Mouse (Mus musculus): Measurements from ENCODE around the gene Mefv. TPM values are rescaled to one million over a fixed set of nuclear protein-coding genes. Genes with fewer than 3 reads are reported as not detected.

The Mefv gene
- not detected in 2 replicates for polyA plus RNA-seq (2015; fragmentation: Nextera tagmentation; extraction: Ambion mirVana)

DNA sequence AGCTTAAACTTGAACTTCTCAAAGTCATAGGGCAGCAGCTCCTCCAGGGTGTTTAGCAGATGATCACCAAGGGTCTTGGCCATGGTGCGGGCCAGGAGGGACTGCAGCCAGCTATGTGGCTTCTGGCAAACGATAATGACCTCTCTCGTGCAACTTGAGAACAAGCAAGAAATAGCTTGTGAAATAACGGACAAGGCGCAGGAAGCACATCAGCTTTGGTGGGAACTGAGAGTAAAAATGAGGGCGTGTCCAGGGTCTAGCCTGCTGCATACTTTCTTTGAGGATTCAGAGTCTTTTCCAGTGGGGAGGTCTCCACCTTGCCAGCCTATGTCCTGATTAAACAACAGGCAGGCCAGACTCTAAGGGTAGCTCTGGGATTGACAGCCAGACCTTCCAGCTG, at the start of gene Mefv:
Gene Mefv (minus strand): TSS at position 118 of the 400 bp plus-strand sequence.
- Histone ChIP-seq H3K27me3 (no peaks in the 10 kb centered on the region), H3K36me3 (no peaks in the 10 kb centered on the region)

DNA sequence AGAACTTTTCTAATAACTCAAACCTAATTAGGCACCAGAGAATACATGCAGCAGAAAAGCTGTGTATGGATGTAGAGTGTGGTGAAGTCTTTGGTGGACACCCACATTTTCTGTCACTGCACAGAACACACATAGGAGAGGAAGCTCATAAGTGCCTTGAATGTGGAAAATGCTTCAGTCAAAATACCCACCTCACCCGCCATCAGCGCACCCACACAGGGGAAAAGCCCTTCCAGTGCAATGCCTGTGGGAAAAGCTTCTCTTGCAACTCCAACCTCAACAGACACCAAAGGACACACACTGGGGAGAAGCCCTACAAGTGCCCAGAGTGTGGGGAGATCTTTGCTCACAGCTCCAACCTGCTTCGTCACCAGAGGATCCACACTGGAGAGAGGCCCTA, 31.1 kb upstream of the Mefv start:
- Histone ChIP-seq H3K9me3 (peaks cover 24% of the 10 kb centered on the region), H3K36me3 (peaks cover 63% of the 10 kb centered on the region), H3K4me3 (no peak overlapping the region), H3K4me2 (replicated peaks) (no peak overlapping the region), H3K9ac (replicated peaks) (no peak overlapping the region), H3K27me3 (no peaks in the 10 kb centered on the region), H3K27ac (replicated peaks) (no peak overlapping the region), H3K4me1 (peaks cover 20% of the 10 kb centered on the region)
- no peak for ATAC-seq (replicated peaks)
- WGBS: 100% methylated on average over 3 of the region's 3 CpGs

More for the DNA sequence above, at the start of gene Mefv:
- Histone ChIP-seq H3K4me1 (no peaks in the 10 kb centered on the region), H3K9me3 (no peaks in the 10 kb centered on the region), H3K4me2 (replicated peaks) (no peak within 1 kb of the TSS), H3K27ac (replicated peaks) (no peak within 1 kb of the TSS), H3K4me3 (no peak within 1 kb of the TSS), H3K9ac (replicated peaks) (no peak within 1 kb of the TSS)
- no peak for ATAC-seq (replicated peaks)
- 94% methylated on average over 6 of the region's 6 CpGs for WGBS

DNA sequence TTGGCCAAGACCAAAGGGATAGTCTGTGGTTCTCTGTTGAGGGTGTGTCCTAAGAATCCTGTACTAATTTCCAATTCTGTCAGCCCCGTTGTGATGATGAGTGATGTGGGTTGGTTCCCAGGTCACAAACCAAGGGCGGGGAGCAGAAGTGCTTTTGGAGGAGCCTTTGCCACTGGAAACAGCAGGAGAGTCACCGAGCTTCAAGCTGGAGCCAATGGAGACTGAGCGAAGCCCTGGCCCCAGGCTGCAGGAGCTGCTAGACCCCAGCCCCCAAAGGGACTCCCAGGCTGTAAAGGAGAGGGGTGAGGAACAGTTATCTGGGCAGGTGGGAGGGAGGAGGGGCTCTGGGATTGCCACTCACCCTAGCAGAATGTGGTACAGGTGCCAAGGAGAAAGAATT, 27.8 kb upstream of the Mefv start:
- Histone ChIP-seq H3K27me3 (no peaks in the 10 kb centered on the region), H3K4me3 (peak overlapping the region; percentile 80), H3K27ac (replicated peaks) (no peak overlapping the region), H3K36me3 (peaks cover 42% of the 10 kb centered on the region), H3K4me2 (replicated peaks) (peak overlapping the region; percentile 86), H3K9me3 (peaks cover 24% of the 10 kb centered on the region), H3K4me1 (peaks cover 24% of the 10 kb centered on the region), H3K9ac (replicated peaks) (no peak overlapping the region)
- no peak for ATAC-seq (replicated peaks)
- WGBS: 93% methylated on average over 4 of the region's 4 CpGs

DNA sequence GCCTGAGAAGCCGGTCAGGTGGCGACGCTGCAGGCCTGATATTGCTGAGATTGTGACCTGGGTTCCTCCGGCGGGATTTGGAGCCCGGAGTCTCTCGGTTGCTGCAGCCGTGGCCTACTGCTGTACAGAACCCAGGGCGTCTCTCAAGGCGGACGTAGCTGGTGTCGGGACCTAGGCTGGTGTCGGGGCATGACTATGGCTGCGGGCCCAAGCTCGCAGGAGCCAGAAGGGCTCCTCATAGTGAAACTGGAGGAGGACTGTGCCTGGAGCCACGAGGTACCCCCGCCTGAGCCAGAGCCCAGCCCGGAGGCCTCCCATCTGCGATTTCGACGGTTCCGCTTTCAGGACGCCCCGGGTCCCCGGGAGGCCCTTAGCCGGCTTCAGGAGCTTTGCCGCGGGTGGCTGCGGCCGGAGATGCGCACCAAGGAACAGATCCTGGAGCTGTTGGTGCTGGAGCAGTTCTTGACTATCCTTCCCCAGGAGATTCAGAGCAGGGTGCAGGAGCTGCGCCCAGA, 26.3 kb upstream of the Mefv start:
- Histone ChIP-seq H3K4me2 (replicated peaks) (peak overlapping the region; percentile 86), H3K4me3 (peak overlapping the region; percentile 80), H3K9ac (replicated peaks) (peak overlapping the region; percentile 76), H3K27ac (replicated peaks) (peak overlapping the region; percentile 94), H3K36me3 (peaks cover 28% of the 10 kb centered on the region), H3K9me3 (peaks cover 14% of the 10 kb centered on the region), H3K4me1 (peaks cover 24% of the 10 kb centered on the region), H3K27me3 (no peaks in the 10 kb centered on the region)
- ATAC-seq (replicated peaks): peak; percentile 2; the same call in 1 of the 2 replicates
- under 1% methylated on average over 32 of the region's 32 CpGs for WGBS

DNA sequence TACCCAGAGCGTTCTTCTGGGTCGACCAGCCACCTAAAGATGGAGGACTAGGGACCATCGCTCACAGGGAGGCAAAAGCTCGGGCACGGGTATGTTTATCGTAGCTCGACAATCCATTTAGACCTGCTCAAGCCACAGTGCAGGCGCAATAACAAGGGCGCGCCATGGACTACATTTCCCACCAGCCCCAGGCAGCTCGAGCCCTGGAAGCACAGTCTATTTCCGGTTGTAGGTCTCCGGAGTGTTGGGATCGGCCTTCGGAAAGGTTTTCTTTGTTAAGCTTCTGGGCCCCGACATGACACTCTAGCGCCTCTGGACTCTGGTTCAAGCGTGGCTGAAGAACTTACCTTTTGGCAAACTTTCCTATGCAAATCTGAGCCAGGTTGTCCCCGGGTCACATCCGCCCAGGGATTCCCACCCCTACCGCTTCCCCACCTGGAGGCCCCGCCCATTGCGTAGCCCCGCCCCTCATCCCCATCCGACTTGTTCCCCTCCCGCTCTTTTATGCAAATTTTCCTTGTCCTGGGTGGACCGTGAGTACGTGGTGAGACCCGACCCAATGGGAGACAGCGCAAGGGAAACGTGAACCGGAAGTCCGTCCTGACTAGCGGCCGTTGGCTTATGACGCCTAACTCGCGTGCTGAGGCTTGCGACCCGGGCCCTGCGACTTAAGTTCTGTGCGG, 25.7 kb upstream of the Mefv start, which contains the start of gene Zfp263:
Gene Zfp263 (plus strand): TSS at position 591 of the 683 bp plus-strand sequence.
- Histone ChIP-seq H3K9me3 (peaks cover 8% of the 10 kb centered on the region; the same call in 1 of the 2 replicates), H3K27ac (replicated peaks) (peak within 1 kb of the TSS; percentile 94), H3K4me3 (peak within 1 kb of the TSS; percentile 80), H3K4me1 (peaks cover 24% of the 10 kb centered on the region), H3K9ac (replicated peaks) (peak within 1 kb of the TSS; percentile 76), H3K4me2 (replicated peaks) (peak within 1 kb of the TSS; percentile 86), H3K27me3 (no peaks in the 10 kb centered on the region), H3K36me3 (peaks cover 22% of the 10 kb centered on the region)
- WGBS: under 1% methylated on average over 42 of the region's 42 CpGs
- peak; percentile 98 for ATAC-seq (replicated peaks)

DNA sequence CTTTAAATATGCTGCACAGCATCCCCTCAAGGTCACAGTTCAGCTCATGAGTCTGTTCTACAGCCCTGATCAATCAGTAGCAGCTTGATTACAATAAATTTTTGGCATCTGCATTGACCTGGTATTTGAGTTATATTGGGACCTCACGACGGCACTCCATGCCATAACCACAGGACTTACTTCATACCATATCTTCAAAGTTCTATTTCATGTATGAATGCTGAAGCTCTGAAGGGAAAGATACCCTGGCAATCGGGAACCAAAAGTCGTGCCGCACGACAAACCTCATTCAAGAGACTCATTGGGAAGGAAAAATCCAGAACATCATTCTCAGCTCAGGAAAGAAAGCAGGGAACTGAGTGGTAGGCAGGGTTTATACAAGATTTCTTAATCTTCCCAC, 24.6 kb upstream of the Mefv start:
- Histone ChIP-seq H3K4me1 (peaks cover 24% of the 10 kb centered on the region), H3K9ac (replicated peaks) (no peak overlapping the region), H3K27ac (replicated peaks) (no peak overlapping the region), H3K36me3 (peaks cover 12% of the 10 kb centered on the region), H3K9me3 (no peaks in the 10 kb centered on the region), H3K4me3 (0 out of 2 replicates have a peak overlapping the region, but pooled peaks have one; percentile 80), H3K4me2 (replicated peaks) (no peak overlapping the region), H3K27me3 (no peaks in the 10 kb centered on the region)
- WGBS: 96% methylated on average over 6 of the region's 6 CpGs
- ATAC-seq (replicated peaks): no peak

DNA sequence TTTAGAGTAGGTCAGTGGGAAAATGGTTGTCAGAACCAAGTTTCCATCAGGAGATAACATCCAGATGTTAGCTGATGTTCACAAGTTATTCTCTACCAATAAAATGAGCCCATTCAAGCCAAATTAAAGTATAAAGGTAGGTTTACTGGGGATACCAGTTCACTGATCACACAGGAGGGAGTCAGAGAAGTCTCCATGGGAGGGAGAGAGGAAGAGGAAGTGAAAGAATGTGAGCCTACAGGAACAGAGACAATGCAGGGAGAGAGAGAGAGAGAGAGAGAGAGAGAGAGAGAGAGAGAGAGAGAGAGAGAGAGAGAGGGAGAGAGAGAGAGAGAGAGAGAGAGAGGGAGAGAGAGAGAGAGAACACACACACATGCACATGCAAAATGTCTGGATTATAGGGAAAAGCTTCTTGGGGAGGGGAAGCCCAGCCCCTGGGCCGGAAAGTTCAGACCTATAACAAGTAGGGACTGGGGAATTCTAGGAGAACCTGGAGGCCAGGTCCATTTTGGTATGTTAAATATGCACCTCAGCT, 15.4 kb upstream of the Mefv start:
- Histone ChIP-seq H3K4me1 (no peaks in the 10 kb centered on the region), H3K27ac (replicated peaks) (no peak overlapping the region), H3K4me3 (no peak overlapping the region), H3K27me3 (no peaks in the 10 kb centered on the region), H3K4me2 (replicated peaks) (no peak overlapping the region), H3K36me3 (no peaks in the 10 kb centered on the region), H3K9ac (replicated peaks) (no peak overlapping the region), H3K9me3 (no peaks in the 10 kb centered on the region)
- ATAC-seq (replicated peaks): no peak
- WGBS: 88% methylated on average over 1 of the region's 1 CpGs

DNA sequence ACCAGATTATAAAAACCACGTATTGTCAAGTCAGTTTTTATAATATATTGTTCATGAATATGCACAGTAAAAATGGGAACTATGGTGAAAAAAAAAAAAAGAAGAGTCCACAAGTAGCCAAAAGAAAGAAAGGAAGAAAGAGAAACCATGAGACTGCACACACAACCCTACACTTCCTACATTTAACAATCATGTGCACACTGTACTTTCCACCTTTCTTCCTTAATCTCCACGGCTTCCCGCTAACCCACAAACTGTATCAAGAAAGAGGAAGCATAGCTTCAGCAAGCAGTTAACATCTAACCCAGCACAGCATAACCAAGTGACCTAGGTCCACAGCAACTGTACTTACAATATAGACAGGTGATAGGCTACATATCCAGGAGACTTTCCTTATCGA, 14.7 kb upstream of the Mefv start:
- Histone ChIP-seq H3K9ac (replicated peaks) (no peak overlapping the region), H3K27ac (replicated peaks) (no peak overlapping the region), H3K27me3 (no peaks in the 10 kb centered on the region), H3K36me3 (no peaks in the 10 kb centered on the region), H3K4me2 (replicated peaks) (no peak overlapping the region), H3K9me3 (no peaks in the 10 kb centered on the region), H3K4me1 (no peaks in the 10 kb centered on the region), H3K4me3 (no peak overlapping the region)
- 84% methylated on average over 4 of the region's 4 CpGs for WGBS
- ATAC-seq (replicated peaks): no peak

DNA sequence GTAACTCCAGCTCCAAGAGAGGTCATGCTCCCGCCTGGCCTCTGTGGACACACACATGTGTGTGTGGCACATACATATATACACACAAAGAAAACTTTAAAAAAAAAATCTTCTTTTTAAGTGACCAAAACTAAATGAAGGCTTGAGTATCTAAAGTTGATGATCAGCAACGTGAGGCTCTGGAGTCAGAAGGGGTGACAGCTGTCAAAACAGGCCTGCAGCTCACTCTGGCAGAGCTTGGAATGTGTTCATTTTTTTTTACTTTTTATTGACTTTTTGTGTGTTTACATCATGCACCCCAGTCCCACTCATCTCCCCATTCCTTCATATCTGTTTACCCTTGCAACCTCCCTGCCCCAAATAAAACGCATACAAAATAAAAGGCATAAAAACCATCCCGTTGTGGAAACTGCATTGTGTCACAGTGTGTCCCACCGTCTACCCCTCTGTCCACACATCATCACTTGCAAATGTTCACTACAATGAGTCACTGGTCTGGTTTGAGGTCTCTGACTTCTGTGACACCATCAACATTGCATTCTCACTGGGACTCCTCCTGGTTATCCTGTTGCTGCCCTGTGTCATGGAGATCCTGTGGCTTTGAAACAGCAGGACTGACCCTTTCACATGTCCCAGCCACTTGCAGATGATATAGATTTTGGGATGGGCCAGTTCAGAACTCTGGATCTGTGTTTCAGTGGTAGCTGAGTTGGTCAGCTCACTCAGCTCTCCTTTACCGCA, 10.3 kb upstream of the Mefv start:
- H3K27ac ChIP-seq (replicated peaks): no peak overlapping the region
- no peak for ATAC-seq (replicated peaks)
- no peaks in the 10 kb centered on the region for H3K27me3 ChIP-seq
- 85% methylated on average over 6 of the region's 6 CpGs for WGBS
- no peaks in the 10 kb centered on the region for H3K4me1 ChIP-seq
- no peak overlapping the region for H3K4me2 ChIP-seq (replicated peaks)
- no peak overlapping the region for H3K9ac ChIP-seq (replicated peaks)
- H3K36me3 ChIP-seq: no peaks in the 10 kb centered on the region
- no peaks in the 10 kb centered on the region for H3K9me3 ChIP-seq
- no peak overlapping the region for H3K4me3 ChIP-seq

DNA sequence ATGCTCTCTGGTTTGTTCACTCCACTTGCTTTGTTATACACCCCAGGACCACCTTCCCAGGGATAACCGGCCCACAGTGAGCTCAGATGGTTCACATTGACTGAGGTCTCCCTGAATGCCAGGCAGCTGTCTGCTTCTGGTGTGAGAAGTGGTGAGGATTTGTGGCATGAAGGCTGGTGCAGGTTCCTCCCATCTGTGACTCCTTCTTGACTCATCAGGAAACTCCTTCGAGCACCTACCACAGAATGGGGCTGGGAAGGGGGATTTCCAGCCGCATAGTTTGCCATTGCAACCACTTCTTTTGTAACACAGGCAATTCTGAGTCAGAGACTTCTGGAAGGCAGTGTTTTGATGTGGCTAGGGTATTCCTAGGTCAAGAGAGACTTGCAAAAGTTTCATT, 5.3 kb upstream of the Mefv start:
- Histone ChIP-seq H3K4me3 (no peak overlapping the region), H3K27ac (replicated peaks) (no peak overlapping the region), H3K4me1 (no peaks in the 10 kb centered on the region), H3K27me3 (no peaks in the 10 kb centered on the region), H3K36me3 (no peaks in the 10 kb centered on the region), H3K9me3 (no peaks in the 10 kb centered on the region), H3K9ac (replicated peaks) (no peak overlapping the region), H3K4me2 (replicated peaks) (no peak overlapping the region)
- 85% methylated on average over 3 of the region's 3 CpGs for WGBS
- ATAC-seq (replicated peaks): no peak

DNA sequence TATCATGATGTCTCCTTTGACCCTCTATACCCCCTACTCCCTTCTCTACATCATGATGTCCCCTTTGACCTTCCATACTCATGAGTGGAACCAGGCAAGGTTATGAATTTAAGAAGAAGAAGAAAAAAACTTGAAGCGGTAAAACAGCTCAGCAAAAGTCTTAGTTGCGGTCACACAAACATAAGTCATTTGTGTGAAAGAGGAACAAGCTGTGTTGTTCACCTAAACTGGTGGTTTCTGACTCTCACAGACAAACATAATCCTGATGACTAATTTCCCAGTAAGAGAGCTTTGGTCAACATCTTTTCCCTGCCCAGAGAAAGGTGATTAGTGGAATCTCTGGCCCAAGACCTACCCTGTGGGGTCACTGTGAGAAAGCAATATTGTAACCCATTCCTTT, 3.2 kb downstream of the Mefv start:
- no peak overlapping the region for H3K9ac ChIP-seq (replicated peaks)
- H3K4me1 ChIP-seq: no peaks in the 10 kb centered on the region
- no peak overlapping the region for H3K27ac ChIP-seq (replicated peaks)
- H3K27me3 ChIP-seq: no peaks in the 10 kb centered on the region
- 90% methylated on average over 2 of the region's 2 CpGs for WGBS
- H3K36me3 ChIP-seq: no peaks in the 10 kb centered on the region
- no peak for ATAC-seq (replicated peaks)
- no peak overlapping the region for H3K4me2 ChIP-seq (replicated peaks)
- H3K9me3 ChIP-seq: no peaks in the 10 kb centered on the region
- H3K4me3 ChIP-seq: no peak overlapping the region

DNA sequence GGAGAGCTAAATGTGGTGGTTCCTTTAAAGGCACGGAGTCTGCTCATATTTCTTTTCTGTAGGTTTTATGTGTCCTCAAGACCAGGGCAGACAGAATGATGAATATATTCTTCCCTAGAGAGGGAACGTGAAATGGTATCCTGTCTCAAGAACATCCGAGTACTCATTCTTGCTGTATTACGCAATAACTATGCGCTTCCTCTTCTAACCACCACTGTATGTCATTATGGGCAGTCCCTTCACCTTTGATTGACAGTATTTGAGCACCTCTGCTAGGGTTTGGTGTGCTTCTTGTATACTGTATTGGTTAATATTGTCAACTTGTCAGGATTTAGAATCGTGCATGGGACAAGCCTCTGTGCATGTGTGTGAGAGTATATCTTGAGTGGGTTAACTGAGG, 11.2 kb downstream of the Mefv start:
- H3K4me2 ChIP-seq (replicated peaks): no peak overlapping the region
- H3K4me3 ChIP-seq: no peak overlapping the region
- no peaks in the 10 kb centered on the region for H3K27me3 ChIP-seq
- H3K9me3 ChIP-seq: no peaks in the 10 kb centered on the region
- H3K4me1 ChIP-seq: no peaks in the 10 kb centered on the region
- H3K36me3 ChIP-seq: no peaks in the 10 kb centered on the region
- no peak overlapping the region for H3K27ac ChIP-seq (replicated peaks)
- 87% methylated on average over 6 of the region's 6 CpGs for WGBS
- no peak overlapping the region for H3K9ac ChIP-seq (replicated peaks)
- ATAC-seq (replicated peaks): no peak

Data from forebrain, embryonic 15.5 days (tissue).